Mouse (Mus musculus) adrenal gland, postnatal 10 days (tissue): ENCODE measurements at regions not wholly inside any gene's neighbourhood (a gene's known extent, or its start where the extent isn't known, plus 50 kb on each side); places are given as distances from the start of the nearest gene placed in this dataset.

ENCODE experiments used
- DNase-seq: peaks from one replicate; pipeline ENCODE4 v3.0.0; 2021; ENCODE audit warnings: mixed read lengths

- no peak for DNase-seq
These were observed 88.0 kb upstream of the Galnt5 start for GRCm38 (mm10) chr2:57909706-57910105.

GRCm38 (mm10) chr2:57916375-57917023 is 81.2 kb upstream of the Galnt5 start:
- no peak for DNase-seq

GRCm38 (mm10) chr2:57917721-57918120 is 80.0 kb upstream of the Galnt5 start:
- DNase-seq = no peak

- peak; percentile 55 for DNase-seq
These were observed 78.5 kb upstream of the Galnt5 start for GRCm38 (mm10) chr2:57919102-57919731.

GRCm38 (mm10) chr2:57934062-57934822 is 63.4 kb upstream of the Galnt5 start:
- peak; percentile 16 for DNase-seq
